Mouse (Mus musculus): ENCODE data around the gene Alad. TPM values are rescaled to one million over a fixed set of nuclear protein-coding genes. Genes with fewer than 3 reads are reported as not detected.
"Not testable (repeated sequence)": the region's sequence is repeated elsewhere in the genome, so short reads cannot be mapped to it uniquely, and the experiment has no call there.

Alad gene
- polyA plus RNA-seq, 1 experiment from 2014 or later = 64.3 TPM

- H3K27ac ChIP-seq = no peak within 1 kb of the TSS
- WGBS = 3% methylated on average over 65 of the region's 71 CpGs
- peaks cover 43% of the 10 kb centered on the region for H3K27me3 ChIP-seq
- H3K4me3 ChIP-seq = peak within 1 kb of the TSS; percentile 44
- H3K9me3 ChIP-seq (replicated peaks) = no peaks in the 10 kb centered on the region
- peak; percentile 52 for ATAC-seq (ENCODE audit: low FRiP score)
- peaks cover 6% of the 10 kb centered on the region for H3K4me1 ChIP-seq
- H3K9ac ChIP-seq = 0 out of 2 replicates have a peak within 1 kb of the TSS, but pooled peaks have one; percentile 35
- peak within 1 kb of the TSS; percentile 83 for H3K4me2 ChIP-seq (replicated peaks)
- no peaks in the 10 kb centered on the region for H3K36me3 ChIP-seq
Observed at GRCm38 (mm10) chr4:62479937-62480708, 39.6 kb downstream of the Alad start, which contains the start of gene Bspry. TSS of gene Bspry (plus strand) at chr4:62480053.

- 14% methylated on average over 11 of the region's 11 CpGs for WGBS
- Histone ChIP-seq H3K4me2 (replicated peaks) (peak overlapping the region; percentile 83), H3K27me3 (peaks cover 43% of the 10 kb centered on the region), H3K9ac (0 out of 2 replicates have a peak overlapping the region, but pooled peaks have one; percentile 35), H3K4me3 (peak overlapping the region; percentile 44)
- H3K4me1 ChIP-seq; H3K27ac ChIP-seq; H3K9me3 ChIP-seq (replicated peaks); H3K36me3 ChIP-seq; ATAC-seq (ENCODE audit: low FRiP score): not testable (repeated sequence)
Observed at GRCm38 (mm10) chr4:62479593-62479936, 40.2 kb downstream of the Alad start.

- no peak overlapping the region for H3K4me3 ChIP-seq
- peaks cover 41% of the 10 kb centered on the region for H3K27me3 ChIP-seq
- no peaks in the 10 kb centered on the region for H3K9me3 ChIP-seq (replicated peaks)
- no peak overlapping the region for H3K4me2 ChIP-seq (replicated peaks)
- no peak overlapping the region for H3K27ac ChIP-seq
- H3K9ac ChIP-seq = no peak overlapping the region
- H3K36me3 ChIP-seq = no peaks in the 10 kb centered on the region
- ATAC-seq (ENCODE audit: low FRiP score) = no peak
- H3K4me1 ChIP-seq = peaks cover 6% of the 10 kb centered on the region
- WGBS = 86% methylated on average over 6 of the region's 6 CpGs
Observed at GRCm38 (mm10) chr4:62477542-62478244, 42.0 kb downstream of the Alad start.

- H3K4me3 ChIP-seq = no peak overlapping the region
- H3K9ac ChIP-seq = no peak overlapping the region
- H3K36me3 ChIP-seq = no peaks in the 10 kb centered on the region
- H3K9me3 ChIP-seq (replicated peaks) = no peaks in the 10 kb centered on the region
- peaks cover 27% of the 10 kb centered on the region for H3K27me3 ChIP-seq
- no peak overlapping the region for H3K27ac ChIP-seq
- peaks cover 6% of the 10 kb centered on the region for H3K4me1 ChIP-seq
- ATAC-seq (ENCODE audit: low FRiP score) = no peak
- no peak overlapping the region for H3K4me2 ChIP-seq (replicated peaks)
- WGBS = 95% methylated on average over 6 of the region's 6 CpGs
Observed at GRCm38 (mm10) chr4:62475793-62476192, 43.9 kb downstream of the Alad start.

GRCm38 (mm10) chr4:62475131-62475530, 44.6 kb downstream of the Alad start:
- H3K4me2 ChIP-seq (replicated peaks) = no peak overlapping the region
- ATAC-seq (ENCODE audit: low FRiP score) = no peak
- WGBS = 79% methylated on average over 2 of the region's 2 CpGs
- H3K4me3 ChIP-seq = no peak overlapping the region
- H3K4me1 ChIP-seq = peaks cover 5% of the 10 kb centered on the region
- no peaks in the 10 kb centered on the region for H3K36me3 ChIP-seq
- no peaks in the 10 kb centered on the region for H3K9me3 ChIP-seq (replicated peaks)
- H3K27me3 ChIP-seq = peaks cover 20% of the 10 kb centered on the region
- no peak overlapping the region for H3K27ac ChIP-seq
- no peak overlapping the region for H3K9ac ChIP-seq

- WGBS = 98% methylated on average over 2 of the region's 2 CpGs
- no peak overlapping the region for H3K9ac ChIP-seq
- no peaks in the 10 kb centered on the region for H3K4me1 ChIP-seq
- no peak overlapping the region for H3K4me2 ChIP-seq (replicated peaks)
- no peak overlapping the region for H3K4me3 ChIP-seq
- no peak for ATAC-seq (ENCODE audit: low FRiP score)
- no peaks in the 10 kb centered on the region for H3K27me3 ChIP-seq
- H3K36me3 ChIP-seq = no peaks in the 10 kb centered on the region
- no peaks in the 10 kb centered on the region for H3K9me3 ChIP-seq (replicated peaks)
- no peak overlapping the region for H3K27ac ChIP-seq
Observed at GRCm38 (mm10) chr4:62472071-62472470, 47.6 kb downstream of the Alad start.

- Histone ChIP-seq H3K4me3 (peak within 1 kb of the TSS; percentile 53), H3K9ac (peak within 1 kb of the TSS; percentile 61), H3K4me1 (no peaks in the 10 kb centered on the region), H3K9me3 (replicated peaks) (no peaks in the 10 kb centered on the region), H3K4me2 (replicated peaks) (peak within 1 kb of the TSS; percentile 70), H3K27ac (no peak within 1 kb of the TSS), H3K36me3 (no peaks in the 10 kb centered on the region), H3K27me3 (no peaks in the 10 kb centered on the region)
- peak; percentile 90 for ATAC-seq (ENCODE audit: low FRiP score)
- 2% methylated on average over 30 of the region's 30 CpGs for WGBS
Observed at GRCm38 (mm10) chr4:62470598-62471051, 49.1 kb downstream of the Alad start, which contains the start of gene Wdr31. TSS of gene Wdr31 (minus strand) at chr4:62470896.

GRCm38 (mm10) chr4:62468158-62468557, 51.6 kb downstream of the Alad start:
- H3K4me1 ChIP-seq = no peaks in the 10 kb centered on the region
- no peaks in the 10 kb centered on the region for H3K36me3 ChIP-seq
- no peaks in the 10 kb centered on the region for H3K9me3 ChIP-seq (replicated peaks)
- H3K27ac ChIP-seq = no peak overlapping the region
- H3K9ac ChIP-seq = no peak overlapping the region
- no peak for ATAC-seq (ENCODE audit: low FRiP score)
- WGBS = 91% methylated on average over 1 of the region's 1 CpGs
- no peak overlapping the region for H3K4me3 ChIP-seq
- no peaks in the 10 kb centered on the region for H3K27me3 ChIP-seq
- H3K4me2 ChIP-seq (replicated peaks) = no peak overlapping the region

GRCm38 (mm10) chr4:62463124-62463523, 56.6 kb downstream of the Alad start:
- Histone ChIP-seq H3K4me1 (no peaks in the 10 kb centered on the region), H3K4me3 (no peak overlapping the region), H3K9ac (no peak overlapping the region), H3K4me2 (replicated peaks) (no peak overlapping the region), H3K27ac (no peak overlapping the region), H3K27me3 (no peaks in the 10 kb centered on the region), H3K36me3 (0 out of 2 replicates have a peak, but pooled peaks cover 3% of the 10 kb centered on the region), H3K9me3 (replicated peaks) (no peaks in the 10 kb centered on the region)
- ATAC-seq (ENCODE audit: low FRiP score) = no peak
- WGBS = 74% methylated on average over 2 of the region's 2 CpGs

GRCm38 (mm10) chr4:62460348-62460747, 59.4 kb downstream of the Alad start:
- Histone ChIP-seq H3K9ac (no peak overlapping the region), H3K4me3 (no peak overlapping the region), H3K27me3 (no peaks in the 10 kb centered on the region), H3K27ac (no peak overlapping the region), H3K36me3 (0 out of 2 replicates have a peak, but pooled peaks cover 8% of the 10 kb centered on the region), H3K9me3 (replicated peaks) (no peaks in the 10 kb centered on the region), H3K4me2 (replicated peaks) (no peak overlapping the region), H3K4me1 (no peaks in the 10 kb centered on the region)
- no peak for ATAC-seq (ENCODE audit: low FRiP score)
- WGBS = 89% methylated on average over 8 of the region's 8 CpGs

Measured in hindbrain, embryonic 12.5 days (tissue).